Mouse (Mus musculus) gastrocnemius, postnatal 36 days (tissue): ENCODE data around the gene Adra2a. TPM values are rescaled to one million over a fixed set of nuclear protein-coding genes. Genes with fewer than 3 reads are reported as not detected.
A peak's percentile ranks its signal among the peaks of the same experiment; 100 is the strongest.

Source experiments
- DNase-seq, 2 experiments: peaks; one replicate each; pipeline ENCODE4 v3.0.0; 2022
- intact Hi-C: fragments of 180-260 bp; cut with DNase I; formaldehyde crosslinking; loops from one replicate; pipeline ENCODE4 v1.15.1; 2025
- long read RNA-seq, 2 experiments: library from polyadenylated mRNA; stranded (forward); transcript quantifications; one replicate each; pipeline ENCODE4 v2.0.0; 2021
- total RNA-seq, 2 experiments: library from RNA; stranded (reverse); gene quantifications; 2 replicates each; pipeline ENCODE4 v1.2.3; 2021

The Adra2a gene
- under 1 TPM; 0.25 to 0.46 TPM for total RNA-seq
- long read RNA-seq, experiment 1, full-length matches to known transcripts = 1 of 1 reads
- long read RNA-seq, experiment 1, partial matches to known transcripts = 0 of 1 reads
- long read RNA-seq, experiment 1, other reads (novel, unspliced or antisense) = 0 of 1 reads
- long read RNA-seq, experiment 2 = 0 reads

DNA sequence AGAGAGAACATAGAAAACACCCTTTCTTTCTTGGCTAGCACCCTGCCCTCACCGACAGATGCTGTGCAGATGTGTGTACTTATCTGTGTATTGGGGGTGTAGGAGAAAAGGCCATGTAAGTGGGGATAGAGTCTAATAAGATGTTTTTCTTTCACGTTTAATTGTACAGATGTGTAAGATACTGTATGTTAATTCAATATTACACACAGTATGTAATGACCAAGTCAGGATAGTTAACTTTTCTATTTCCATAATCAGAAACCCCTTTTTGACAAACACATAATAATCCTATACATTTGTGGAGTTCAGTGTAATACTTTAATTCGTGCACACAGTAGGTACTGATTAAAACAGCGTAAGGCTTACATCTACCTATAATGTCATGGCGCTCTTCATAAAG is at the start of gene Adra2a:
Adra2a (plus strand) TSS at position 301 of the 400 bp plus-strand sequence.
- DNase-seq = no peak
- intact Hi-C loops = no loop called here

DNA sequence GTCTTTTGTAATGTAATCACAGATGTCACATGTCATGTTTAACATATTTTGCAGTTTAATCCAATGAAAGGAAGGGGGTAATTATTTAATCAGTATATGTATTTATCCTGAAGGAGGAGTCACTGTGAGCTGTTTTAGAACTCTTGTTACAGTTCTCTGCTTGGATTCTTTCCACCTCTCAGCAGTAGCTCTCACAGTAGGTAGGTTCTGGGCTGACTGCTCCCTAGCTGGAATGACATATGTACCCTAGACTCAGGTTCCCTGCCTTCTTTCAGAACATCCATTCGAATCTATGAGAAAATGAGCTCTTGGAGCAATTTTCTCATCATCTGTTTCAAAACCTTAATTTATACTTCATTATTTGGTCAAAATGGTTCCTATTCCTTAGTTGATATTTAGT is 49.7 kb upstream of the Adra2a start:
- intact Hi-C loops = no loop called here
- no peak for DNase-seq

DNA sequence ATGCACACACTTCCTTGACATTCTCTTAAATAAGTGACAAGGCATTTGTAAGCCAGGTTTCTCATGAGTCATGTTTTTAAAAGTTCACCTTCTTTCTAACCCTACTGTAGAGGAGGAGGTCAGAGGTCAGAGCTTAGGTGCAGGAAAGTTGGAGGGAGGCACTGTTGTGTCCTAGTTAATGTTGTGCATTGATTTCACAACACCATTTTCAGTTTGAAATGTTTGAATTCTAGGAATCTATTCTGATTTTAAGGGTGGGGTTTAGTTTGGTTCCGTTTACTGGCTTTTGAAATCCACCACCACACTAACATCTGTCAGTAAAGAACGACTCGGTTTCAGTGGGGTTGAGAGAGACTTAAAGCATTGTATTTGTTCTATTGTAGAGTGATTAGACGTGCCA is 33.0 kb upstream of the Adra2a start:
- intact Hi-C loops = no loop called here
- DNase-seq = no peak

DNA sequence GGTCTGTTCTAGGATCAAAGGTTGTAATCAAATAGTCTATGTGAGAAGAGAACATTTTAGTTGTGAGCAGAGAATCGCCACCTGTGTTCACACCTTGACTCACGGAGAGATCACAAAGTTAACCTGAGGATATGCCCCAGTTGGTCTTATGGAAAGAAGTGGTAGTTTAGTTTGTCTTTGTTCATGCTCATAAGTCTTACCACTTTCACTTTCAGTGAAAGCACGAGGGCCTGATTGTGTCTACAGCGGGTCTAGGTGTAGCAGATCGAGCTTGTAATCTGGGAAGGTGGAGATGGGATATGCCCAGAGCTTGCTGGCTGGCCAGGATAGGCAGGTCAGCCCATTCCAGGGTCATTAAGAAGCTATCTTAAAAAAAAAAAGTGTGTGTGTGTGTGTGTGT is 29.0 kb upstream of the Adra2a start:
- intact Hi-C loops = no loop called here
- DNase-seq = no peak

GRCm38 (mm10) chr19:54015503-54015902 is 28.4 kb upstream of the Adra2a start:
- intact Hi-C loops = no loop called here

DNA sequence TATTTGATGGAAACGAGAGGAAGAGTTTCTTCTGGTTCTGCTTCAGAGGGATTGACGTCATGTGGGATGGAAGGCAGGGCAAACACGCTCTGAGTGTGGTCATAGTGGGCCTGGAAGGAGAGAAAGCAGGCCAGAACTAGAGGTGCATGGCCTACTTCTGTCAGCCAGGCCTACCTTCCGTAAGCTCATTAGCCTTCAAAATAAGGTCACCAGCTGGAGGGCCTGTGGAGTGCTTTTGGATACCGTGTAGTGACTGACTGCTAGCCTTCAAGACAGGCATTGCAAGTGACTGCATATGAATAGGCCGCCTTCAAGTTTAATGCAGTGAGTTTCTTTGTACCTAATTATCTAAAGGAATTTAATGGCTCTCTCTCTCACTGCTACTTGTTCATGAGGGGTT is 8.9 kb upstream of the Adra2a start:
- intact Hi-C loops = no loop called here
- DNase-seq = no peak

More at GRCm38 (mm10) chr19:54015503-54015902, 28.4 kb upstream of the Adra2a start:
- DNase-seq = no peak

DNA sequence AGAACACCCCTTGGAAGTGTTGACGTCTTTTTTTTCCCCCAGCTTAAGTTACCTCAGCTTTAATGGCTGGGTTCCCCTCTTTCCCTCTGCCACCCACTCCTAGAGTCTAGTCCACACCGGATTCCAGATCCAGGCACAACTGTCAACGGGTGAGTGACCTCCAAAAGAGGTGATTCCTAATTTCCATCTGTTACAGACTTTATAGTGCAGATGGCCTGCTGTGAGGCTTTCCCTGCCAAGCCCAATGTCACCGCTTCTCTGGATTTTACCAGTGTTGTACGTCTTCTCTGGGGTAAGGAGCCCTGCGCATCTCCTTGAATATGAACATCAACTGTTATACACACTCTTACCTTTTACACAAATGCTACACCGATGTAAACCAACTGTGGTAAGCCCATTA is 4.5 kb upstream of the Adra2a start:
- no peak for DNase-seq
- intact Hi-C loops = no loop called here

- intact Hi-C loops = no loop called here
- DNase-seq = no peak
Observed at GRCm38 (mm10) chr19:54040356-54041028, 3.5 kb upstream of the Adra2a start.

GRCm38 (mm10) chr19:54041029-54041367 is 3.0 kb upstream of the Adra2a start:
- intact Hi-C loops = no loop called here
- no peak for DNase-seq

DNA sequence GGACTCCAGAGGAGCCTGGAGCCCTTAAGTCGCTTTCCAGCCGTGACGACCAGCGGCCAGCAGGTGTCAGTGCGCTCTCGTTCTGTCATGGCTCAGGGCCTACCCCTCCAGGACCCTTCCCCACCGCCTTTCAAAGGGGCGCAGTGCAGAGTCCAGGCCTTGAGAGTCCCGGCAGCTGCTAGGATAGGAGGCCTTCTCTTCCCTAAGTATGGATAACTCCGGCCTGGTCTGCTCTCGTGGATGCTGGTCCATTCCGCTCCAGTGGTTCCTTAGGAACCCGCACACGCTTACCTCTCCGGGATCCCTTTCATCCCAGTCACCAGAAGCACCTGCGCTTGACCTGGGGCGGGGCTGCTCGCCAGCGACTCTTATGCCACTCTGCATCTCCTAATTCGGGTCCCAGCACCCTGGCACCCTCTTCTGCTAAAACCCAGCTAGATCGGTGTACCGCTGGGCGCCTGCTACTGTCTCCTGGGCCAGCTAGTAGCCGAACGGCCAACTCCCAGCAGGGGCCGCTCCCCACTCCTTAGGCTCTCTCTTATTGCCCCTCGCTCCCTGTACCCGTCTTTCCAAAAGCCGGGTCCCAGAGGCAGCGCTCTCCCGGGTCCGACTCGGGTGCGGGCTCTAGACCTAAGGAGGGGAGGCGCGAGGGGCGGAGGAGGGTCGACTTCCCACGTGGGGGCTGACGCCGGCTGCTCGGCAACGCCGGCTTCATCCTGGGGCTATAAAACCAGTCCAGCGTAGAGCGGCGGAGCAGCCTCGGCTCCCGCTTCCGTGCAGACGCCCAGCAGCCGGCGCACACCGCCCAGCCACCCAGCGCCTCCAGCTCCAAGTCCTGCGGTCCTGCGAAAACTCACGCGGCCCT is 788 bp downstream of the Adra2a start:
- peak; percentile 21 to 28 for DNase-seq
- intact Hi-C loops = loop anchor here (5.0 kb wide), 2 partner anchors 73 to 203 kb away; no protein-coding TSS in a partner anchor

- no peak for DNase-seq
- intact Hi-C loops = loop anchor here (5.0 kb wide), 2 partner anchors 72 to 202 kb away; no protein-coding TSS in a partner anchor
Observed at GRCm38 (mm10) chr19:54045412-54045811, 1.5 kb downstream of the Adra2a start.

GRCm38 (mm10) chr19:54045931-54046683 is 2.2 kb downstream of the Adra2a start:
- no peak for DNase-seq
- intact Hi-C loops = loop anchor here (5.0 kb wide), 2 partner anchors 71 to 201 kb away; no protein-coding TSS in a partner anchor

GRCm38 (mm10) chr19:54046684-54047070 is 2.7 kb downstream of the Adra2a start:
- intact Hi-C loops = loop anchor here (5.0 kb wide), 2 partner anchors 71 to 201 kb away; no protein-coding TSS in a partner anchor
- no peak for DNase-seq

DNA sequence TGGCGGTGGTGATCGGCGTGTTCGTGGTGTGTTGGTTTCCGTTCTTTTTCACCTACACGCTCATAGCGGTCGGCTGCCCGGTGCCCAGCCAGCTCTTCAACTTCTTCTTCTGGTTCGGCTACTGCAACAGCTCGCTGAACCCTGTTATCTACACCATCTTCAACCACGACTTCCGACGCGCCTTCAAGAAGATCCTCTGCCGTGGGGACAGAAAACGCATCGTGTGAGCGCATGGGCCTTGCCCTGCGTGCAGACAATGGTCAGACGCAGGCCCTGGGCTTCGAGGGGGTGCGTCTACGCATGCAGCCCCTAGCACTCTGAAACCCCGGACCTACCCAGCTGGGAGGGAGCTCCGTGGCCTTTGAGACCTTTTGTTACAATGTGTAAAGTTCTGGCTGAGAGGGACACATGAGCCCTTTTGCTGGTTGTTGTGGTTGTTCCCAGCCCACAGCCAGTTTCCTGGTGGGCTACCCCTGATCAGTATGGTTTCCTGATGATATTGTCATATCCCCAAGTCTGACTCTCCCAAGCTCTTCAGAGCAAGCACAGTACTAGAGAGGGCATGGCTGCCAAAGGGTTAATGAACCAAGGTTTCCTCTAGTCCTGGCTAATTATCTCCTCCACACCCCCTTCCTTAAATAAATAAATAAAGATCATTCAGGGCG is 3.6 kb downstream of the Adra2a start:
- DNase-seq = no peak
- intact Hi-C loops = loop anchor here (5.0 kb wide), 2 partner anchors 70 to 200 kb away; no protein-coding TSS in a partner anchor

- no peak for DNase-seq
- intact Hi-C loops = loop anchor here (5.0 kb wide), 2 partner anchors 69 to 199 kb away; no protein-coding TSS in a partner anchor
Observed at GRCm38 (mm10) chr19:54048161-54048885, 4.4 kb downstream of the Adra2a start.

GRCm38 (mm10) chr19:54051651-54052050 is 7.7 kb downstream of the Adra2a start:
- intact Hi-C loops = no loop called here
- peak in 1 of 2 experiments; percentile 23 for DNase-seq

GRCm38 (mm10) chr19:54055845-54056244 is 11.9 kb downstream of the Adra2a start:
- no peak for DNase-seq
- intact Hi-C loops = no loop called here

DNA sequence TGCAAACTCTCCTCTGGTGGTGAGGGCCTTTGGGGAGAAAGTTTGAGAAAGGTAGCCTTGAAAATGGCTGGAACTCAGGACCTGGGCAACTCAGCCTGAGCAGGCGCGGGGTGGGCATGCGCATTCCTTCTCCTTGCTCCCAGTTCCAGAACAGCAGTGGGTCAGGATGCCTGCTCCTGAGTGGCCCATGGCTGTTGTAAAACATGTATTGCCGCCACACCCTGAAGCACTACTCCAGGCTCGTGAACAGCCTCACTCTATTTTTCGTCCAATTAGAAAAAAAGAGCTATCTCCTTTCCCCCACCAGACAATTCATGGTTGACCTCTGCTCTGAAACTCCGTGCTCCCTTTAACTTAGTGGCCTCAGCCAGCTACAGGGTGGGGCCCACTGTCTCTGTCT is 24.5 kb downstream of the Adra2a start:
- intact Hi-C loops = no loop called here
- no peak for DNase-seq

- intact Hi-C loops = no loop called here
- DNase-seq = no peak
Observed at GRCm38 (mm10) chr19:54070521-54070920, 26.6 kb downstream of the Adra2a start.
